Mouse (Mus musculus) common myeloid progenitor, adult 5-6 weeks (primary cell): ENCODE results near the gene Adamtsl1. TPM values are rescaled to one million over a fixed set of nuclear protein-coding genes. Genes with fewer than 3 reads are reported as not detected.

Experiments used
- ATAC-seq: replicated peaks from 2 replicates; pipeline ENCODE4 v1.8.0; 2016; ENCODE audit warnings: low read depth, mild to moderate bottlenecking, moderate TSS enrichment, inconsistent platforms; ENCODE audit not compliant: poor library complexity, severe bottlenecking
- total RNA-seq: library from RNA; stranded (forward); fragments of 200-1000, 187-1606 nt; gene quantifications from 2 replicates; pipeline ENCODE4 v1.2.3, GENCODE M21; 2017

The Adamtsl1 gene
- total RNA-seq, 1 experiment from 2014 or later = 0.23 TPM

GRCm38 (mm10) chr4:86427312-86427711 lies 913.3 kb downstream of the Adamtsl1 start:
- no peak for ATAC-seq

DNA sequence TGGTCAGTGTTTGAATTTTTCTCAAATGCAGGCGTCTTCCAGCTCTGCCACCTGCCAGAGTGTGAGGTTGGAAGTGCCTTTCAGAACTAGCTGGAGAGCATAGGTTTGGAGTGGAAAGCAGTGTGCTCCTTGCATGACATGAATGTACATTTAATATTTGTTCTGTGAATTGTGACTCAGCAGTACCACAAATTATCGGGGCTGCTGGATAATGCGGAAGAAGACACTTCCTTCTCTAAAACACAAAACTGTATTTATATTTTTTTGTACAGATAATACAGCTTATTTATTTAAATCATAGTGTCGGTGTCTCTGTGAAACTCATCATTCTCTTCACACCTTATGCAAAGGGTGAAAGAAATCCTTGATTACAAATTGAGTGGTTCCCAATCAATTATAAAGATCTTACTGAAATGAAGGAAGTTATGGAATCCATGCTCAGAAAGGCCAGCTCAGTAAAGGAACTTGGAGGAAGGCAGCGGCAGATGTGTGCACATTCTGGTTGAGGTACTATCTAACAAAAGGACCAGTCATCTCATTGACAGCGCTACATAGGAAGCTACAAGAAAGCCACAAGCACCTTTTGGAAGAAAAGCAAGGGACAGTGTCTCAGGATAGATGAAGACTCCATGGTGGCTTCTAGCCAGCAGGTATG lies 914.2 kb downstream of the Adamtsl1 start:
- ATAC-seq = no peak

DNA sequence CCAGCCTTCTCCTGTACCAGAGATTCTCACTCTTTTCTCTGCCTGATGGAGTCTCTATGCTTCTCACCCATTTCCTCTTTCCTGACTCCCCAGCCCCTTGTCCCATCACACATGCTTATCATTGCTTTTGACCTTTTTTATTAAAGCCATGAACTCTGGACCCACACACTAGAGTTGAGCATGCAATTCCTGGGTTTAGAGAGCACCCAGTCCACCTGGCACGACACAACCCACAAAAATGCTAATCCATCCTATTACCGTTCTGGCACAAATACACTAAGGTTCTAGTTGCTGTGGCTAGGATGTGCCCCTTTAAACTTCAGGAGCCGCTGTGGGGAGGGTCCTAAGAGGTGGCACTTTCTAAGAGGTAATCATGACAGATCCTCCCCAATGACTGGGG lies 921.7 kb downstream of the Adamtsl1 start:
- no peak for ATAC-seq

DNA sequence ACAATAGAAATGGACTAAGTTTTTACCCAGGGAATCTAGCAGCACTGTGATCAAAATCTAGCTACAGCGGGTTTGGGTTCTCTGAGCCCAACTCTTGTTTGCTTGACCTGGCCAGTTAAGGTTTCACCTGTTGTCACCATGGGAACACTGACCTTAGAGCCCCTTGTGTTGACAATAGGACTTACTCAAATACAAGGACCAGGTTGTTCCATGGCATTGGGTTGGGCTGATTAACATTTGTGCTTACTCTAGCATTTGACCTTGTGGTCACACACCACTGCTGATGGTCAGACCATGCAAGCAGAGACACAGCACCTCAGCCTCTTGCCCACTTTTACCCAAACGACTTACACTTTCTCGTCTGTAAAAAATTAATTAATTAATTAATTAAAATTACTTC lies 922.4 kb downstream of the Adamtsl1 start:
- ATAC-seq = no peak

DNA sequence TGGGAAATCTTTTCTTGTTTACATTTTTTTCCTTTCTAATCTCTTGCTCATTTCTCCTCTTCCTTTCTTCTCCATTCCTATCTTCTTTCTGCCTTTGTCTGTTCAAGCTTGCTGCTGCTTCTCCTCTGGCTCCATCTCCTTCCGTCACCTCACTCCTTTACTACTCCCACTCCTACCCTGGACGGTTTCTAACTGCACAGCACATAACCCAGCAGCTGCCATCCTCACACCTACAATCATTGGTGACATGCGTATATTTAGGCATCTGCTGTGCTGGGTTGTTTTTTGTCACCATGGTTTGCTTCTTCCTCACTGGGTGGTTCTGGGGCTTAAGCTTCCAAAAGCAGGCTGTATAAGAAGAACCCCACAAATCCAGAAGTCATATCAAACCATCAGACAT lies 936.5 kb downstream of the Adamtsl1 start:
- no peak for ATAC-seq

DNA sequence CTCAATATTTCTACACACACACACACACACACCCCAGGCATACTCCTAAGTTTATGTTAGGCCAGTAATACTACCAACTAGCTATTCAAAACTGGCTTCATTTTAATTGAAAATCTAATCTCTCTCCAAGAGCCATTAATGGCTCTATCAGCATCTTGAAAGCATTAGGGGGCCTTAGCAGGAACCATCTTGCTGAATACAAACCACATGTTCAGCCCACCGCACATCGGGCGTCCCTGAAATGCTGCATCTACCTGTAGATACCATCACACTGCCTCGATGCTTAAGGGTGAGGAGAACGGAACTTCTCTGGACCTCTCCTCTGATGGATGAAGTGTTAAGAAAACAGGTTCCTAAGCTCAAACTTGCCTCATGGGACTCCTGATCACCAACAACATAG lies 950.8 kb downstream of the Adamtsl1 start:
- no peak for ATAC-seq
